Mouse (Mus musculus): ENCODE measurements around the gene Cnn3.

DNA sequence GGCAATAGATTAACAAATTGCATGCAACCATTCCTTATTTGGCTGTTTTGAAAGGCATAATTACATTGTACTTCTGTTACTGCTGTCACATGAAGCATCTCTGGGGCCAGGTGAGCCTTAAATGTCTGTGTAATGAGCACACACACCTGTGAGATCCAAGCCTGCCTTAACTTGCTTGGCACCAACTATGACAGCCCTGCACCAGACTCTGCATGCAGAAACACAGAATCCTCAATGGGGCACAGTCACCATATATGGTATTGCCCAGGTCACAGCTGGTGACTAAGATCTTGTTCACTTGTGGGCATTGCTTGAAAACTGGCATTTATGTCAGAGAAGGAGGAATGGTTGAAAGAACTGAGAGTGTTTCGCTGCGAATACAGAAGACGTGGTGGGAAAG, 36.5 kb downstream of the Cnn3 start:
- TF ChIP-seq CTCF (IDR thresholded peaks at IDR 0.05; ENCODE audit: insufficient read depth, low read depth, low read length) (no peak), POLR2A (IDR thresholded peaks at IDR 0.05; ENCODE audit: insufficient read depth, low read depth, low read length) (no peak)

Data from olfactory bulb, adult 2 months (tissue).